Mouse (Mus musculus): ENCODE results near the gene Meaf6.

Gene Meaf6

DNA sequence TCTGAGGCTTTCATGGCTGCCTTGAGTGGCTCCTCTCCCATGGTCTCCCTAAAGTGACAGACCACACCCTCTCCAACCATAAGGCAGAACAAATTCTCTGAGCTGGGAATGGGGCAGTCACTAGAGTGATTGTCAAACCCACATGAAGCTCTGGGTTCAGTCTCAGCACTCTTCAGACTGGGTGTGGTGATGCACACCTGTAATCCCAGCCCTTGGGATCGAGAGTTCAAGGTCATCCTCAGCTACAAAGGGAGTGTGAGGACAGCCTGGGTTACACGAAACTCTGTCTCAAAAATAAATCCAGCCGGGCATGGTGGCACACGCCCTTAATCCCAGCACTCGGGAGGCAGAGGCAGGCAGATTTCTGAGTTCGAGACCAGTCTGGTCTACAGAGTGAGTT is 67.5 kb downstream of the Meaf6 start:
- CTCF ChIA-PET: interaction anchor here (0.7 to 2.3 kb wide), 10 partner anchors 8 to 1139 kb away, joined by 3 to 11 read pairs (median 3); no protein-coding TSS in a partner anchor

DNA sequence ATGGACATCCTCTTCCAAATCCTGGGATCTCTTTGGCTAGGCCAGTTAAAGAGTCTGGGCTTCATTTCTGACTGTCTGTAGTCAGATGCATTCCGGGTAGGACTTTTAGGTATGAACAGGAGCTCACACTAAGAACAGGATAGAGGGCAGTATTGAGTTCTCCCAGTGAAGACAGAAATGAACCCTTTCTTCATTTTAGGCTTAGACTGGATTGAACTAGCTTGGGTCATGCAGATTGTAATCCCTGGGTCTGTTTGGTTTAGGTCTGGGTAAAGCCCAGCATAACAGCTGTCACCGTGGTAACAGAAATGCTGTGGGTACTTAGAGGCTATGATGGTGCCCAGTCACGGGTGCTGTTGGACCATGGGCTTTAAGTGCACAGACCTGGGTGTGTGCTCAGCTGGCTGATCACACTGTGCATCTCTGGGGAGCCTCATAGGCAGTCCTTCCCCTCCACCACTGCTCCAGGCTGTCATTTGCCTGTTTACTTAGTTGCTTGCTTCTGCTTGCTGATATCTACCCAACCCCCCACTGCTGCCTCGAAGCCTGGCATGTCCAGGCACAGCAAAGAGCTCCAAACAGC is 68.8 kb downstream of the Meaf6 start:
- CTCF ChIA-PET: interaction anchor here (0.5 to 2.3 kb wide), 24 partner anchors 9 to 816 kb away, joined by 3 to 12 read pairs (median 4); no protein-coding TSS in a partner anchor
- POLR2A ChIA-PET: interaction anchor here in 3 of 4 experiments (0.7 to 3.3 kb wide), 16 partner anchors 9 to 160 kb away, joined by 3 to 15 read pairs (median 4); no protein-coding TSS in a partner anchor

More for the DNA sequence above, 67.5 kb downstream of the Meaf6 start:
- POLR2A ChIA-PET: interaction anchor here in 3 of 4 experiments (0.5 to 3.3 kb wide), 17 partner anchors 8 to 319 kb away, joined by 3 to 15 read pairs (median 4); no protein-coding TSS in a partner anchor

DNA sequence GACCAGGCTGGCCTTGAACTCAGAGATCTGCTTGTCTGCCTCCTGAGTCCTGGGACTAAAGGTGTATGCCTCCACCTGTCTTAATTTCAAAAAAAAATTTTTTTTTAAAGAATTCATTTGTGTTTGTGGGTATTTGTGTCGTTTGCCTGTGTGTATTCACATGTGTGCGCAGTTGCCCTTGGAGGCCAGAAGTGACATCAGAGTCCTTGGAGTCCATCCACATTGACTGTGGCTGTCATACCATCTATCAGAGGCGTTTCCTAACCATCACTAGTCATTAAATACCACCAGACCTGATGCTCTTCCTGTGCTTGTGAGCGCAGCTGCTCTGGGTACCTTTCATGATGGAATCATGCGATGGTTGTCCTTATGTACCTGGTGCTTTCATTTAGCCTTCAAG is 70.7 kb downstream of the Meaf6 start:
- POLR2A ChIA-PET: interaction anchor here in 1 of 4 experiments (3.3 kb wide), 1 partner anchor 12 kb away, joined by 12 read pairs; no protein-coding TSS in a partner anchor

DNA sequence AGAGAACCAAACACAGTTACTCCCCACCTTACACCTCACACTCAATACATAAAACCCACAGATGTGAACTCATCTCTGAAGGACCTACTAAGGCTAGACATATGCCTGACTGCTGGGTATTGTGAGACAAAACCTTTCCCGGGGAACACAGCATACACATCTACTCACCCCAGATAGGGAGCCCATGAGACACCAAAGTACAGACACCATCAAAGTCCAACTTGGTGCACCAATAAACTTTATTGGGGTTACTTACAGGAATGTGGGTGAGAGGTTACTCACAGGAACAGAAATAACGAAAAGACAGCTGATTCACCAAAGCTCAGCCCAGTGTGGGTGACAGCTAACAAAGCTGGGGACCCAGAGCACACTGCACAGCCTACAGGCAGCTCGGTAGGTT is 72.4 kb downstream of the Meaf6 start:
- POLR2A ChIA-PET: interaction anchor here in 2 of 4 experiments (0.6 to 2.3 kb wide), 7 partner anchors 9 to 43 kb away, joined by 3 to 12 read pairs (median 4); no protein-coding TSS in a partner anchor
- CTCF ChIA-PET: interaction anchor here in 2 of 4 experiments (0.6 to 2.2 kb wide), 6 partner anchors 9 to 43 kb away, joined by 3 to 5 read pairs (median 4); no protein-coding TSS in a partner anchor

More for the DNA sequence above, 70.7 kb downstream of the Meaf6 start:
- CTCF ChIA-PET: no interaction called here

DNA sequence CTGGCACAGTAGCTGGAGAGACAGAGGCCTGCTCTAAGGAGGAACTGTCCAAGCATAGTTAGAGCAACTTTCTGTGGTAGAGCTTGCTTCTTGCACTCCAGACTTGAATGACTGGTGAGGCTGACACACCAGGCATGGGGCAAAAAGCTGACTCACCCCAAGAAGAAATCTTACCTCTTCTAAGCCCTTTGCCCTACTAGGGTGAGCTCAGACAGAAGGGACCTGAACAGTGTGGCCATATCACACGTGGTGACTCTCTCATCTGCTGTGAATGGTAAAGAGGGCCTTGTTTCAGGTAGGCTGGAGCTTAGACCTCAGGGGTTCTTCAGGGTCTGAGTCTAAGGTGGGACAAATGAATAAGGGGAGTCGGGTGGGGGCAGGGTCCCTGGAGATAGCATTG is 73.1 kb downstream of the Meaf6 start:
- CTCF ChIA-PET: interaction anchor here in 3 of 4 experiments (0.5 to 2.2 kb wide), 7 partner anchors 10 to 44 kb away, joined by 3 to 8 read pairs (median 4); no protein-coding TSS in a partner anchor
- POLR2A ChIA-PET: interaction anchor here in 2 of 4 experiments (0.6 to 2.3 kb wide), 7 partner anchors 10 to 43 kb away, joined by 3 to 12 read pairs (median 4); no protein-coding TSS in a partner anchor

DNA sequence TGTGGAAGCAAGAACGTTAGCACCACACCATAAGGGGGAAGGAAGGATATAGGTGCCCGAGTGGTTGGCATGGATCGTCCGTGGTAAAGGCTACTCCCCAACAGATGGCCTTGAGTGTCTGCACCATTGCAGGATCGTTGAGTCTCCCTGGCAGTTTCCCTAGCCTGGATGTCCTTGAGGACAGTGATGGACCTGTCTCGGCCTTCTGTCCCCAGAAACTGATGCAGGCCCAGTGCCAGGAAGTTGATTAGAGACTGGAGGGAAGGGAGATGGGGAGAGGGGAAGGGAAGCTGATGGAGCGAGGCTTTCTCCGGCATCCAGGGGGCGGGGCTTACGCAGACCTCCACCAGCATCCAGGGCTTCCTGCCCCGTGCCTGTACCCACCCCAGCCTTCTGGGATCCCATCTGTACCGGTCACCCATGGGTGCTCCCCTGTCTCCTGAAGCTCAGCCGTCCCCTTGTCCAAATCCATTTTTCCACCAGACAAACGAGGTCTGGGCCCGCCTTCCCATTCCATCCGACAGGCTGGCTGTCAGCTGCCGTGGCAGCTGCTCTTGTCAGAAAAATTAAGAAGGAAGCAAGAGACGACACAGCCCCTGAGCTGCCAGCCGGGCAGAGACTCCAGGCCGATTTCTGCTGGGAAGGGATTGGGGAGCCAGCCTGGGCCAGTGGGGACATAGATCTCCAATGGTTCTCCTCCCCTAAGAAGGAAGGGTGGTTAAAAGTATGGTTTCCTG is 73.8 kb downstream of the Meaf6 start:
- CTCF ChIA-PET: interaction anchor here in 3 of 4 experiments (0.5 to 2.2 kb wide), 7 partner anchors 9 to 73 kb away, joined by 3 to 16 read pairs (median 4); partner anchors contain the start of gene Meaf6 (in 1 of the 3)
- POLR2A ChIA-PET: interaction anchor here in 2 of 4 experiments (0.7 to 3.1 kb wide), 5 partner anchors 10 to 42 kb away, joined by 4 to 14 read pairs (median 4); no protein-coding TSS in a partner anchor

DNA sequence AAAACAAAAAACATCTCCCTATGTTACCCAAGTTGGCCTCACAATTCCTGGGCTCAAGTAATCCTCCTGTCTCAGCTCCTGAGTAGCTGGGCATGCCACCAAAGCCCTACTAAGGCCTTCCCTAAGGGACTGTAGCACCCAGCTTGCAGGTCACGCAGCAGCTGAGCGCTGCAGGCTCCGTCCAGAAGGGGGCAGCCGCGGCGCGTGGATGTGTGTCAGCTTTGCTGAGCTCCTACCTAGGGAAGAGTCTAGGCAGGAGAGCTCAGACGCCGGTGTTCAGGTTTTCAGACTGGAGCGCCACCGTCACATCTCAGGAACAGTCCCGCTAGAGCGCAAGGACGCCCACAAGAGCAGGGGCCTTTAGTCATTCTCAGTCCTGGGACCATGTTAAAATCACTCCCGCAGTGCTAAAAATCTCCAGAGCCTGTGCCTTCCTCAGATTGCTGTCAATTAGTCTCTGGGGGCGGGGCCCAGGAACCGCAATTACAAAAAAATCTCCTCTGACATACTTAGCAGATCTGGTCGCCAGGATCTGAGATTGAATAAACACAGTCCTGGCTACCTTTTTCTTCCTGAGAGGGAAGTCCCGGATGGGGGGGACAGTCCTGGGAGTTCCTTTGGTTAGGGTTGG is 75.5 kb downstream of the Meaf6 start:
- ChIA-PET POLR2A (interaction anchor here (0.5 to 4.4 kb wide), 26 partner anchors 8 to 1397 kb away, joined by 3 to 35 read pairs (median 4); no protein-coding TSS in a partner anchor), CTCF (interaction anchor here (0.5 to 2.8 kb wide), 107 partner anchors 8 to 936 kb away, joined by 3 to 28 read pairs (median 5); partner anchors contain the start of genes Meaf6 (in 1 of the 4) and Mrps15 (in 1 of the 4))

DNA sequence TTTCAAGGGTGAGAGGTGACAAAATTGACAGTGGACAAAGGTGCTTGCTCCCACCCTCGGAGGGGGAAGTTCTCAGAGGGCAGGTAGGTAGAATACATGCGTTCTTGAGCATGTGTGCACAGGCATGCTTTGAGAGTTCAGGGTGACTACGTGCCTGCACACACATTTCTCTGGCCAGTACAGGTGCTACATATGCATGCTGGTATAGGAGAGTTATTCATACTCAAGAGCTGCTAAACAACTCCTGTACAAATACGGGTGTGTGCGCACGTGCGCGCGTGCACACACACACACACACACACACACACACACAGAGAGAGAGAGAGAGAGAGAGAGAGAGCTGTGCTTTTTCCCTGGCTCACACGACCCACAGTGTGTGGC is 76.0 kb downstream of the Meaf6 start:
- ChIA-PET POLR2A (interaction anchor here (0.6 to 4.4 kb wide), 24 partner anchors 8 to 374 kb away, joined by 3 to 35 read pairs (median 4); no protein-coding TSS in a partner anchor), CTCF (interaction anchor here (0.5 to 2.8 kb wide), 89 partner anchors 8 to 1896 kb away, joined by 3 to 28 read pairs (median 5); partner anchors contain the start of genes Meaf6 (in 1 of the 4) and Mrps15 (in 1 of the 4))

DNA sequence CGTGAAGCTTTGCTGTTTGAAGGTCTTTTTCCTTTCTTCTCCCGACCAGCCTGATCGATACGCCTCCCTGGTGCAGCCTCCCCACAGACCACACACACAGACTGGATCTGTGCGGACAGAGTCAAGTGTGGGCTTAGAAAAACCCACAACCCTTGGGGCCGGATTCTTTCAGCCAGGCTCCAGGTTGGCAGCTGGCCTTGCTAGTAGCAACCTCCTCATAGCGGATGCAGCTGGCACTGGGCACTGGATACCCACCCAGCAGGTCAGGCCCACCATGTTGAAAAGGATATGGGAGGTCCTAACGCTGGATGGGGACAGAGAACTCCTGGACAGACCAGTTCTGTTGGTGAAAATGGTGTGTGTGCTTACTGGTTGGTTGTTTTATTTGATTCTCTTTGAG is 76.5 kb downstream of the Meaf6 start:
- ChIA-PET POLR2A (interaction anchor here in 3 of 4 experiments (0.6 to 4.4 kb wide), 15 partner anchors 8 to 373 kb away, joined by 3 to 35 read pairs (median 4); no protein-coding TSS in a partner anchor), CTCF (interaction anchor here (0.6 to 2.8 kb wide), 14 partner anchors 10 to 1896 kb away, joined by 3 to 11 read pairs (median 4); no protein-coding TSS in a partner anchor)

DNA sequence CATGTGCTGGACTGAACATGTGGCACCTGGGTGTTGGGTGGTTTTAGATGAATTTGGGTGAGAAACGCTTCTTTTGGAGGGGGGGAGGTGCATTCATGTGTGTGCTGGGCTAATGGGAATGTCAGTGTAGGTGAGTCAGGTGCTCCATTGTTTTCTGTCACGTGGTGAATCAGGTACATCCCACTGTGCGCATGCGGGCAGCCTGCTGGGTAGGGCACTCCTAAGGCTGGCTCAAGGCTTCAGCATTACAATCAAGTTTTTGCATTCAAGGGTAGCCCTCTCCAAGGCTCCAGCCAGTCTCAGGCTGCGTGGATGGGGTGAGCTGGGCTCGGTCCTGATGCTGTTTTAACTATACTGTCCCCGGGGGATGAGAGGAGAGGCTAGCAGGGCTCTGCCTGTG is 77.8 kb downstream of the Meaf6 start:
- POLR2A ChIA-PET: interaction anchor here in 3 of 4 experiments (0.7 to 4.4 kb wide), 44 partner anchors 9 to 566 kb away, joined by 3 to 35 read pairs (median 5); partner anchors contain the start of gene Meaf6 (in 1 of the 3)
- CTCF ChIA-PET: interaction anchor here in 3 of 4 experiments (0.5 to 2.8 kb wide), 14 partner anchors 9 to 800 kb away, joined by 3 to 11 read pairs (median 4); no protein-coding TSS in a partner anchor

Data from embryonic stem cell, embryonic (primary cell).